Mouse (Mus musculus) lung, embryonic 15.5 days (tissue): ENCODE data around the gene Psenen. TPM values are rescaled to one million over a fixed set of nuclear protein-coding genes. Genes with fewer than 3 reads are reported as not detected.

ENCODE experiments used
- ATAC-seq: fragments of 200-750 bp; cut with Nextera tagmentation; 2 replicates; pipeline ENCODE4 v1.8.0; 2017; ENCODE audit warnings: moderate number of reproducible peaks, borderline replicate concordance; ENCODE audit not compliant: low FRiP score, low TSS enrichment; ENCODE audit errors: extremely low read depth
- H3K27ac ChIP-seq: fragments of 300-500 bp; sonication (generic); 2 replicates; pipeline ENCODE4 v1.5.1; 2015; ENCODE audit warnings: moderate library complexity, mild to moderate bottlenecking, inconsistent platforms
- H3K27me3 ChIP-seq: fragments of 300-500 bp; sonication (generic); 2 replicates; pipeline ENCODE4 v1.6.1; 2015; ENCODE audit warnings: inconsistent platforms
- H3K36me3 ChIP-seq: fragments of 300-500 bp; sonication (generic); 2 replicates; pipeline ENCODE4 v1.6.1; 2015; ENCODE audit warnings: inconsistent platforms
- H3K4me1 ChIP-seq: fragments of 300-500 bp; sonication (generic); 2 replicates; pipeline ENCODE4 v1.6.1; 2015; ENCODE audit warnings: inconsistent platforms
- H3K4me2 ChIP-seq: fragments of 300-500 bp; sonication (generic); 2 replicates; pipeline ENCODE4 v1.6.1; 2015; ENCODE audit warnings: inconsistent platforms, mild to moderate bottlenecking, moderate library complexity
- H3K4me3 ChIP-seq: fragments of 300-500 bp; sonication (generic); 2 replicates; pipeline ENCODE4 v1.5.1; 2015; ENCODE audit warnings: mild to moderate bottlenecking, inconsistent platforms
- H3K9ac ChIP-seq: fragments of 300-500 bp; sonication (generic); 2 replicates; pipeline ENCODE4 v1.6.1; 2015; ENCODE audit warnings: inconsistent platforms
- H3K9me3 ChIP-seq: fragments of 300-500 bp; sonication (generic); 2 replicates; pipeline ENCODE4 v1.6.1; 2016; ENCODE audit warnings: inconsistent platforms
- WGBS: fragments of 180-500 bp; shearing (Covaris S2); methylation state at CpG from one replicate; pipeline ENCODE4 v1.1.7; 2015; 5-methylcytosine and 5-hydroxymethylcytosine counted together
- polyA plus RNA-seq: library from polyadenylated mRNA; unstranded; fragments of >200 nt; fragmentation: Nextera tagmentation; extraction: Ambion mirVana; gene quantifications from 2 replicates; pipeline ENCODE4 v1.2.1, GENCODE M21; 2015

The Psenen gene
- polyA plus RNA-seq = 119 and 124 TPM in 2 replicates

GRCm38 (mm10) chr7:30563117-30563905 lies at the start of gene Psenen, which contains the start of the genes U2af1l4 and Gm49396:
Gene Psenen, minus strand, starts transcription at chr7:30563627.
Gene U2af1l4, plus strand, starts transcription at chr7:30563301.
Gene Gm49396, plus strand, starts transcription at chr7:30563344.
- Histone ChIP-seq H3K9ac (peak within 1 kb of the TSS; percentile 88), H3K4me1 (peaks cover 28% of the 10 kb centered on the region), H3K4me3 (peak within 1 kb of the TSS; percentile 91), H3K9me3 (no peaks in the 10 kb centered on the region), H3K36me3 (peaks cover 29% of the 10 kb centered on the region), H3K27me3 (no peaks in the 10 kb centered on the region), H3K27ac (peak within 1 kb of the TSS; percentile 98), H3K4me2 (peak within 1 kb of the TSS; percentile 79)
- ATAC-seq = peak; percentile 88
- WGBS = under 1% methylated on average over 45 of the region's 45 CpGs

GRCm38 (mm10) chr7:30612654-30613402 lies 49.4 kb upstream of the Psenen start, which contains the start of gene Upk1a:
Gene Upk1a, minus strand, starts transcription at chr7:30612847.
- H3K36me3 ChIP-seq = peaks cover 20% of the 10 kb centered on the region
- no peak for ATAC-seq
- H3K9me3 ChIP-seq = no peaks in the 10 kb centered on the region
- H3K4me1 ChIP-seq = peaks cover 8% of the 10 kb centered on the region
- no peak within 1 kb of the TSS for H3K27ac ChIP-seq
- H3K9ac ChIP-seq = no peak within 1 kb of the TSS
- no peak within 1 kb of the TSS for H3K4me2 ChIP-seq
- 60% methylated on average over 8 of the region's 8 CpGs for WGBS
- no peak within 1 kb of the TSS for H3K4me3 ChIP-seq
- H3K27me3 ChIP-seq = no peaks in the 10 kb centered on the region

GRCm38 (mm10) chr7:30610043-30610442 lies 46.6 kb upstream of the Psenen start:
- no peak overlapping the region for H3K27ac ChIP-seq
- no peaks in the 10 kb centered on the region for H3K9me3 ChIP-seq
- no peaks in the 10 kb centered on the region for H3K27me3 ChIP-seq
- peaks cover 8% of the 10 kb centered on the region for H3K4me1 ChIP-seq
- 41% methylated on average over 7 of the region's 7 CpGs for WGBS
- no peak overlapping the region for H3K4me2 ChIP-seq
- H3K9ac ChIP-seq = no peak overlapping the region
- no peak for ATAC-seq
- no peaks in the 10 kb centered on the region for H3K36me3 ChIP-seq
- no peak overlapping the region for H3K4me3 ChIP-seq

- Histone ChIP-seq H3K36me3 (no peaks in the 10 kb centered on the region), H3K27me3 (no peaks in the 10 kb centered on the region), H3K4me1 (peaks cover 9% of the 10 kb centered on the region), H3K27ac (no peak overlapping the region), H3K9me3 (no peaks in the 10 kb centered on the region), H3K4me3 (no peak overlapping the region), H3K4me2 (no peak overlapping the region), H3K9ac (no peak overlapping the region)
- WGBS = 46% methylated on average over 16 of the region's 16 CpGs
- ATAC-seq = no peak
Observed at GRCm38 (mm10) chr7:30608476-30608875, 45.0 kb upstream of the Psenen start.

GRCm38 (mm10) chr7:30607706-30608309 lies 44.4 kb upstream of the Psenen start:
- peaks cover 15% of the 10 kb centered on the region for H3K4me1 ChIP-seq
- peak; percentile 55; the same call in 1 of the 2 replicates for ATAC-seq
- H3K9ac ChIP-seq = no peak overlapping the region
- 19% methylated on average over 8 of the region's 8 CpGs for WGBS
- H3K4me2 ChIP-seq = no peak overlapping the region
- no peak overlapping the region for H3K27ac ChIP-seq
- no peaks in the 10 kb centered on the region for H3K36me3 ChIP-seq
- H3K9me3 ChIP-seq = no peaks in the 10 kb centered on the region
- no peaks in the 10 kb centered on the region for H3K27me3 ChIP-seq
- H3K4me3 ChIP-seq = no peak overlapping the region

- H3K4me3 ChIP-seq = no peak overlapping the region
- no peaks in the 10 kb centered on the region for H3K36me3 ChIP-seq
- H3K4me1 ChIP-seq = peaks cover 15% of the 10 kb centered on the region
- WGBS = 82% methylated on average over 8 of the region's 8 CpGs
- no peak overlapping the region for H3K27ac ChIP-seq
- no peak overlapping the region for H3K4me2 ChIP-seq
- ATAC-seq = no peak
- no peaks in the 10 kb centered on the region for H3K27me3 ChIP-seq
- no peaks in the 10 kb centered on the region for H3K9me3 ChIP-seq
- H3K9ac ChIP-seq = no peak overlapping the region
Observed at GRCm38 (mm10) chr7:30604944-30605343, 41.5 kb upstream of the Psenen start.

GRCm38 (mm10) chr7:30604424-30604823 lies 41.0 kb upstream of the Psenen start:
- H3K9me3 ChIP-seq = no peaks in the 10 kb centered on the region
- H3K4me2 ChIP-seq = no peak overlapping the region
- no peak overlapping the region for H3K9ac ChIP-seq
- H3K27me3 ChIP-seq = no peaks in the 10 kb centered on the region
- H3K27ac ChIP-seq = peak overlapping the region; percentile 95; the same call in 1 of the 2 replicates
- 46% methylated on average over 8 of the region's 8 CpGs for WGBS
- ATAC-seq = no peak
- no peaks in the 10 kb centered on the region for H3K36me3 ChIP-seq
- no peak overlapping the region for H3K4me3 ChIP-seq
- peaks cover 15% of the 10 kb centered on the region for H3K4me1 ChIP-seq

- Histone ChIP-seq H3K27me3 (no peaks in the 10 kb centered on the region), H3K4me3 (no peak overlapping the region), H3K9ac (no peak overlapping the region), H3K4me2 (no peak overlapping the region), H3K4me1 (peaks cover 13% of the 10 kb centered on the region; the same call in 1 of the 2 replicates), H3K27ac (peak overlapping the region; percentile 95), H3K9me3 (no peaks in the 10 kb centered on the region), H3K36me3 (no peaks in the 10 kb centered on the region)
- WGBS = 15% methylated on average over 3 of the region's 3 CpGs
- ATAC-seq = peak; percentile 49
Observed at GRCm38 (mm10) chr7:30602583-30602982, 39.2 kb upstream of the Psenen start.

- Histone ChIP-seq H3K9ac (no peak overlapping the region), H3K4me1 (peaks cover 13% of the 10 kb centered on the region; the same call in 1 of the 2 replicates), H3K4me2 (peak overlapping the region; percentile 23), H3K36me3 (no peaks in the 10 kb centered on the region), H3K27ac (peak overlapping the region; percentile 95), H3K27me3 (no peaks in the 10 kb centered on the region), H3K9me3 (no peaks in the 10 kb centered on the region), H3K4me3 (no peak overlapping the region)
- WGBS = 48% methylated on average over 7 of the region's 7 CpGs
- peak; percentile 62 for ATAC-seq
Observed at GRCm38 (mm10) chr7:30600651-30601050, 37.2 kb upstream of the Psenen start.

GRCm38 (mm10) chr7:30599933-30600353 lies 36.5 kb upstream of the Psenen start:
- Histone ChIP-seq H3K4me1 (peaks cover 13% of the 10 kb centered on the region; the same call in 1 of the 2 replicates), H3K36me3 (no peaks in the 10 kb centered on the region), H3K4me3 (no peak overlapping the region), H3K9ac (no peak overlapping the region), H3K27ac (peak overlapping the region; percentile 95), H3K9me3 (no peaks in the 10 kb centered on the region), H3K27me3 (no peaks in the 10 kb centered on the region), H3K4me2 (peak overlapping the region; percentile 23)
- ATAC-seq = peak; percentile 91
- WGBS = 1% methylated on average over 16 of the region's 16 CpGs

- Histone ChIP-seq H3K27me3 (no peaks in the 10 kb centered on the region), H3K4me2 (peak within 1 kb of the TSS; percentile 23; the same call in 1 of the 2 replicates), H3K9ac (no peak within 1 kb of the TSS), H3K27ac (peak within 1 kb of the TSS; percentile 95), H3K9me3 (no peaks in the 10 kb centered on the region), H3K4me3 (peak within 1 kb of the TSS; percentile 4; the same call in 1 of the 2 replicates), H3K4me1 (peaks cover 13% of the 10 kb centered on the region; the same call in 1 of the 2 replicates), H3K36me3 (no peaks in the 10 kb centered on the region)
- ATAC-seq = no peak
- 88% methylated on average over 12 of the region's 12 CpGs for WGBS
Observed at GRCm38 (mm10) chr7:30598786-30599185, 35.4 kb upstream of the Psenen start, which contains the start of gene Zbtb32. Gene Zbtb32, minus strand, starts transcription at chr7:30598909.
